Mouse (Mus musculus) heart, postnatal 36 days (tissue): ENCODE results near the gene Lsm12. TPM values are rescaled to one million over a fixed set of nuclear protein-coding genes. Genes with fewer than 3 reads are reported as not detected.

Source experiments
- DNase-seq, 2 experiments: peaks; one replicate each; pipeline ENCODE4 v3.0.0; 2021 to 2022
- intact Hi-C: fragments of 180-260 bp; cut with DNase I; formaldehyde crosslinking; loops from one replicate; pipeline ENCODE4 v1.15.1; 2025
- total RNA-seq, 2 experiments: library from RNA; stranded (reverse); gene quantifications; 2 replicates each; pipeline ENCODE4 v1.2.3; 2021

Gene Lsm12
- 10 to 100 TPM; 44.7 to 52.6 TPM for total RNA-seq

DNA sequence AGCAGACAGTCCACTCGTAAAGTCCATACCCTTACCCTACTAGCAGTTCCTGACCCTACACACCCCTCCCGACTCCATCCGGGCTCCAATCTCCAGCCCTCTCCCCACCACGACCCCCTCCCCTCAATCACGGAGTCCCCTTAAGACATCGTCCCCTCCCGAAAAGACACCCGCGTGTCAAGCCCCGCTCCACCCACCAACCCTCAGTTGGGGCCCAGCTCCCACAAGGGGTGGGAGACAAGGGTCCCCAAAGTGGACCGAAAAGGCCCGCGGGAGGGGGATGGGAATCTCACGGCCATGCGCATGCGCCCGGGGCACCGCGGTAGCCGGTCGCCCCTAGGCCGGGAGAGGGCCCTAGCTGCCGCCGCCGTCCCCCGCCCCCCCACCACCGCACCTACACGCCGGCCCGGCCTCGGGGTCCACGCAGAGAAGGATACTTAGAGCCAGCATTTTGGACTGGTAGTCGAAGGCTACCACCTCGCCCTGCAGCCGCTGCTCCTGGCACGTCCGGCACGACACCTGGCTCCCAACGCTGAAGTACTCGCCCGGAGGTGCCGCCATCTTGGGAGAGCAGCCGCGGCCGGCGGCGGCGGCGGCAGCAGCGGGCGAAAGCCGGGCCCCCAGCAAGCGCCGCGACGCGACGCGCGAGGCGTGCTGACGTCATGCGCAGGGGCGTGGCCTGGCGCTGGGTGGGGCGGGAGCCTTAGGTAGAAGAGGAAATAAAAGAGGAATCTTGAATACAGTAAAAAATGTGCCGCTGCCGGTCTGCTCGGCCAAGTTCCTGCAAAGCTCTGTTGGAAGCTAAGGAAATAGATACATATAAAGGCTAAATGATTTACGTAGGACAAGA is at the start of gene Lsm12:
TSS of gene Lsm12 (minus strand) at position 651 of the 850 bp plus-strand sequence.
- intact Hi-C loops, result loop anchor here (2.0 kb wide), 1 partner anchor 28 kb away; the partner anchor contains the start of gene Tmem101
- peak; percentile 98 to 99 for DNase-seq

DNA sequence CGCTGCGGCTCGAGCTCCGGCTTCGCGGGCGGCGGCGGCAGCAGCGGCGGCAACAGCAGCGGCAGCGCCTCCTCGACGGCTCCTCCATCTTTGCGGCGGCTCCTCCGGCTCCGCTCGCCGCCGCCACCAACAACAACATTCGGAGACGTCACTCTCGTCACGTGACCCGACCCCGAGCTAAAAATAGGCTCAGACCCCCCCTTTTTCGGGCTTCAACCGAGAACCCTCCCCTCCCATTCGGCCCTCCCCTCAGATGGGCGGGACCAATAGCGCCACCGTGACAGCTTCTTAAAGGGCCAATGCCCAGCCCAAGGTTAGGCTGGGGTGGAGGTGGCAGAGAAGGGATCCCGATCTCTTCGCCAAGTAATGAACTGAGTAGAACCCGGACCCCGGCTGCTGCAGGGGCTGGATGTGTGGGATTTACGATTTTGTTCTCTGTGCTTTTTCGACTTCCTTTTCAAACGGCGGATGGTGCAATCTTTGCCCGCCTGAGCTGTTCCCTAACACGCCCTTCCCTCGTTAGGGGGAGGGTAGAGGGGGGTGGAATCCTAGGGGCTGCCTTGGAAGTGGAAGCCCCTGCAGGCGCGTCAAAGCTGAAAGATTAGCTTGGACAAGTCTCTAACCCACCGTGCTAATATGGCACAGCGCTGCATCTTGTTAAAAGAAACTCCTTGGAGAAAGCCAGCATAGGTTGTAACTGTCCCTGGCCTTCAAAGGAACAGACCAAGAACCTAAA is 45.1 kb upstream of the Lsm12 start, which contains the start of gene Hdac5:
TSS of gene Hdac5 (minus strand) at position 161 of the 736 bp plus-strand sequence.
- DNase-seq, result peak; percentile 96 to 97
- intact Hi-C loops, result loop anchor here (2.0 kb wide), 2 partner anchors 19 to 41 kb away; partner anchors contain the start of genes BC030867 and G6pc3

DNA sequence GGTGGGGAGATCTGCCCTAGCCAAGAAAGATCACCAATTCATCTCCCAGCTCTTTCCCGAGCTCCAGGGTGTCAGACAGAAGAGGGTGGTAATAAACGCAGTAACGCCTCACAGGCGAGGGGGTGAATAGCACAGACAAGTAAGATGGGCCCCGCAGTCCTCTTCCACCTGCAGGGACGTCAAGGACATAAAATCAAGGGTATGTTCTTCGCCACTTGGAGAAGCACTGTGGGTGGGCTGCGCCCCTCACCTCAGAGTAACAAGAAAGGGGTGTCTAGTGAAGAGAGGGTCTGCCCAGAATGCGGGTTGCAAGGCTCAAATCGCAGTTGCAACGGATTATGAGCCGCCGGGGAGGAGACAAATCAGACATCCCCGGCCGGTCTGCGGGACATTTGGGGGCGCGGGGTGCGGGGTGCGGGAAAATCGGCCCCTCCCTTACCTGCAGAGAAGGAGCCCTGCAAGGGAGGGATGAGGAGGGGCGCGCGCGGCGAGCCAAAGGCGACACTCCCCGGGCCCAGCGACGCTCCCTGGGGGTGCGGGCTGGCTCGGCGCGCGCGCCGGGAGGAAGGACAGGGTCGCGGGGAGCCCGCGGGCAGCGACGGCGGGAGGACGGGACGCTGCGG is 44.3 kb upstream of the Lsm12 start:
- intact Hi-C loops, result no loop called here
- DNase-seq, result no peak

DNA sequence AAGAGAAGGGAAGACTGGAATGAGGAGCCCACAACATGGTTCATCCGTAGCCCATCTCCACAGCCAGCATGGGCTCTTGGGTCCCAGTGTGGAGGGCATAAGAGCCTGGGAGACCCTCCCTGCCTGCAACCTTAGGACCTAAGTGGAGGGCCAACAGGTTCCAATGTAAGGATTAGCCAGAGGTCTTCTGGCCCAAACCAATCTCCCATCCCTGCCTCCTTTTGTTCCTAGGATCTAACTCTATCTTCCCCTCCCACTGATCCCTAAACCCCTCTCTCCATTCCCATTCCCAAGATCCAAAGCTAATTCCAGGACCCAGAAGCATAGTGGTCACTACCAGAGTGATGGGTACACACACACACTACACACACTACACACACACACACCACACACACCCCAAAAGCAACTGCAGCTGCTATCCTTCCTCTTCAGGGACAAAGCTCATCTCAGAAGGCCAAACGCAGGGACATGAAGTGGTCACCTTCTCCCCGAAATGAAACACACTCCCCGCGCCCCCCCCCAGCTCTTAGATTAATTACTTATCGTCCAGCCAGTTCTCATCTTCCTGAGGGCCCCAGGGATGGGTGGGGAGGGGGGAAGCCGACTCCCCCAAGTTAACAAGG is 43.7 kb upstream of the Lsm12 start:
- intact Hi-C loops, result no loop called here

DNA sequence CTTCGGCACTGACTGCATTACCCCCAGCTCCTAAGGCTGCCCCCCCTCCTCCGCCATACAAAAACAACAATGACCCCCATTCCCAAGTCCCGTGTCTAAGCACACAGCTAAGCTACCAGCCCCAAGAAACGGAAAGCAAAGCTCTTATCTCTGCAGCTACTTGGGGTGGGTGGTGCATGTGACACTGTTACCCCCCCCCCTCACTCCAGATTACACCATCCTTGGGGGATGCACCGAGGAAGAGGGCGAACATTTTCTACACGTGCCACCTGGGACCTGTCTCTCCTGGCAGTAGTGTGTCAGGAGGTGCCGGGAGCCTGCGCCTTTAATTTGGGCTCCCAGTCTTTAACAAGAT is 43.1 kb upstream of the Lsm12 start:
- intact Hi-C loops, result no loop called here
- no peak for DNase-seq

More for the DNA sequence above, 43.7 kb upstream of the Lsm12 start:
- no peak for DNase-seq

DNA sequence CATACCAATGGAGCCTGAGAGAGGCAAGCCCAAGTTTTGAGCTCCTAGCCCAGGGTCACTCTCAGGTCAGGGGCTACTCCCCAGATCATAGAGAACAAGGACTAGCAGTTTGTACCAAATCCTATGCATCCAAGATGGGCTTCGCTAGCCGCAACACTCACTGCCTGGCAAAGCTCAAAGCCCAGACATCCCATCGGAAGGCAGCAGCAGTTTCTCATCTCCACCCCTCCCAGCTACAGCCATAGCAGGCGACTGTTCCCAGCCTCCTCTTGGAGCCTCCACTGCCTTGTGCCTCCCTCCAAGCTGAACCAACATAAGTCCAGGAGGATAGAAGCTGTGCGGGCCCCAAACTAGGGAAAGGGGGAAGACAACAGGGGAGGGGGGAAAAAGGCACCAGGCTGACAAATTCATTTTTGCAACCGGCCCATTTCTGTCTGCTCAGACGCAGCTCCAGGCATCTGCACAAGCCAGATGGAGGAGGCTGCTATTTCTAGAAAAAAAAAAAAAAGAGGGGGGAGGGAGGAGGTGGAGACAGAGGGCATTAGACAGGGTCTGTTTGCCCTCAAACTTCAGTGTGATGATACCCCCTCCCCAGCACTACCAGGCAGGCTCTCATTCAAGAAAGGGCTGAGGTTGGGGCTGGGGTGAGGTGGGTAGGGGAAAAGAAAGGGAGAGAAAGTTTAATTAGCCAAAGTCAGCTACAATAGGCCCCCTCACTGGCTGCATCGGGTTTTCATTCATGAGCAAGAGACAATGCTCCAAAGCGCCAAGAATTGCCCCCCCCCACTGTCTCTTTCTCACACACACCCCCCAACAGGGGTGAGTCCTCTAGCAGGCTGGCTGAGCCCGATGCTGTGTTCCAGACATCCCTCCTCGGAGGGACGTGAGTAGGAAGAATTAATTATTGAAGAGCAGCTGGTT is 42.4 kb upstream of the Lsm12 start:
- intact Hi-C loops, result no loop called here
- DNase-seq, result no peak

DNA sequence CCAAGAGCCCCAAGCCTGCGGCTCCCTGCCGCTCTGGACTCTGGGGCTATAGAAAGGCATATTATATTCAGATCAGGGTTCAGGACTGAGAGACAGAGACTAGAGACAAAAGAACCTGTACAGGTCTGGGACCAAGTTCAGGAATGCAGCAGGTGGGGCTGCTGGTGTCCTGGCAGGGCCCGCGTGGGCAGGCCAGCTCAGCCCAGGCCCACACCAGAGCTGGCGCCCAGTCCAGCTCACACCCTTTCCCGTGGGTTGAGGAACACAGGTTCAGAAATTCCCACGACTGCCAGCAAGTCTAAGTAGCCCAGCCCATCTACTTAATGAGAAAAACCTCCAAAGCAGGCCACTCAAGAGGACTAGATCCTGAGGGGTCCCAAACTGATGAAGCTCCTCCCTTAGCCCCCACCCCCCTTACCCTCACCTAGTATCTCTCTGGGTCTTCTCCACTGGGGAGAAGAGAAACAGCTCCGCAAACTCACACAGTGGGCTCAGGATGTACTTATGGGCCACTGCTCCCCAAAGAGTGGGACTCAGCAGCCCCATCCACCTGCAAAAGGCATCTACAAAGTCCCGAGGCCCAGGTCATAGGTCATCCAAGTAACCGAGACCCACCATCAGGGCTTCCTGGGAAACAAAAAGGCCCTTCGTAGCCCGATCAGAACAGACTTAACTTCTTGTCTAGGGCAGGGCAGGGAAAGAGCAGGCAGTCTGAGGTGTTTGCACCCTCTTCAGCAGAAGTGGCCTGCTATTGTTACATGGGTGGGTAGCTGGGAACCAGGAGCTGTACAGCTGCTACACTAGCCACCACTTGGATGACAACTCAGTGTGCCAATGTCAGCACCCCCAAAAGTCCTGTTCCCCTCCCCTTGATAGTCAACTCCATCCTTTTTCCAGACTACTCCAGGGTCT is 41.2 kb upstream of the Lsm12 start:
- intact Hi-C loops, result no loop called here
- no peak for DNase-seq

DNA sequence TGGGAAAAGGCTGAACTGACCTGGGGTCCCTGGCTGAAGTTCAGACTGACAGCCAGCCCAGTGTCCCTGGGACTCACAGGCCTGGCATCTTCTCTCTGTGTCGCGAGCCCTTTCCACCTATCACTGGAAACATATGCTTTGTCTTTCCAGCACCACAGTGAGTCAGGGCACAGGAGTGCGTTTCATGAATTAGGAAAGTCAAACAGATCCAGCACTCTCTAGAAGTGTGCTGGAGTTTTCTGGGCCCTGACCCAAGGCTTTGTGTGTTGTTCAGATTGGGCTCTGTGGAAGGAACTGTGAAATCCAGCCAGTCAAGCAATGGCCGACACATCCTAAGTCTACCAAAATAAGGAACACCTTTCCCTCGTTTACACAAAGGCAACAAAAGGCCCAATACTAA is 40.1 kb upstream of the Lsm12 start:
- intact Hi-C loops, result loop anchor here (2.0 kb wide), 1 partner anchor 34 kb away; no protein-coding TSS in a partner anchor
- DNase-seq, result no peak

DNA sequence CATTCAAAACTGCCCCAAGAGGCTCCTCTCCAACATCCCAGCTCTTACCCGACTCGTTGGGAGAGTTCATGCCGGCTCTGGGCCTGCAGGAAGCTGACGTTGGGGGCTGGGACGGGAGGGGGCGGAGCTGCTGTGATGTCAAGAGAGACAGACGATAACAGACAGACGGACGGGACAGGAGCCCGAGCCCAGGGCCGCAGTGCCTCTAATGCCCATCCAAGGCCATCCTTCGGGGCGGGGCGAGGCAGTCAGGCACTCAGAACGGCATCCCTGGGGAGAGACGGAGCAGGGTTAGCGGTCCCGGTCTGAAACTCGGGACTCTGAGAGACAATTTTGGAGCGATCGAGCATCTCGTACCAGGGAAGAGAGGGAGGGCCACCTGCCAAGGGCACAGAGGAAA is 39.6 kb upstream of the Lsm12 start:
- intact Hi-C loops, result loop anchor here (2.0 kb wide), 1 partner anchor 34 kb away; no protein-coding TSS in a partner anchor
- no peak for DNase-seq

DNA sequence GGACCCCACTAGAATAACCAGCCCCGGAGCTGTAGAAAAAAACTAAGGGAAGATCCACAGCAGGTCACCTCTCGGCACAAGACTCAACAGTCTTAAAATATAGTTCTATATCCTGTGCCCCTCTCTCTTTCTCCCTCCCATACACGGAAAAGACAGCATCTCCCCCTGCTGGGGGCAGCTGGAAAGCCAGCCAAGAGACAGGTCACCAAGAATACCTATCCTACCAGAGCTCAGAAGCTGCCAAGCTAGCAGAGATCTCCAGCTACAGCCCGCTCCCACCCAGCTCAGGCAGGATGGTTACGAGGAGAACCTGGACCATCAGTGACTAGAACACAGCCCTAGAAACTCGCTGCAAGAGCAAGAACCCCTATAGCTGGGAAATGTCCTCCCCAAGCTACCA is 38.1 kb upstream of the Lsm12 start:
- intact Hi-C loops, result no loop called here
- no peak for DNase-seq

DNA sequence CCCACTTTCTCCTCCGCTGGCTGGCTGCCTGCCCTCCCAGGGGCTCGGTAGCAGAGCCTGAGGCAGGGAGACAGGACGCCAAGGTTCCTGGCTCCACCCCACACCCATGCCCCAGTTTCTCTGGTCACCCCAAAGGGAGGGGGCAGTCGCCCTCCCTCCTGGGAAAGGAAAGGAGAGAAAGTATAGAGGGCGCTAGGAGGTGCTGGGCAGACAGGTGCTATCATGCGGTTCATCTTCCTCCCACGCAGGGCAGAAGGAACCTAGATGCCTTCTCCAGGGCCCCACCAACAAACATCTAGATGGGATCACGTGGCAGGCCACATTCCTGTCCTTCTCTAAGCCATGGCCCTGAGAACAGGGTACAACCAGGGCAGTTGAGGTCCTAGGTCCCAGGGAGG is 36.9 kb upstream of the Lsm12 start:
- intact Hi-C loops, result no loop called here
- DNase-seq, result no peak

DNA sequence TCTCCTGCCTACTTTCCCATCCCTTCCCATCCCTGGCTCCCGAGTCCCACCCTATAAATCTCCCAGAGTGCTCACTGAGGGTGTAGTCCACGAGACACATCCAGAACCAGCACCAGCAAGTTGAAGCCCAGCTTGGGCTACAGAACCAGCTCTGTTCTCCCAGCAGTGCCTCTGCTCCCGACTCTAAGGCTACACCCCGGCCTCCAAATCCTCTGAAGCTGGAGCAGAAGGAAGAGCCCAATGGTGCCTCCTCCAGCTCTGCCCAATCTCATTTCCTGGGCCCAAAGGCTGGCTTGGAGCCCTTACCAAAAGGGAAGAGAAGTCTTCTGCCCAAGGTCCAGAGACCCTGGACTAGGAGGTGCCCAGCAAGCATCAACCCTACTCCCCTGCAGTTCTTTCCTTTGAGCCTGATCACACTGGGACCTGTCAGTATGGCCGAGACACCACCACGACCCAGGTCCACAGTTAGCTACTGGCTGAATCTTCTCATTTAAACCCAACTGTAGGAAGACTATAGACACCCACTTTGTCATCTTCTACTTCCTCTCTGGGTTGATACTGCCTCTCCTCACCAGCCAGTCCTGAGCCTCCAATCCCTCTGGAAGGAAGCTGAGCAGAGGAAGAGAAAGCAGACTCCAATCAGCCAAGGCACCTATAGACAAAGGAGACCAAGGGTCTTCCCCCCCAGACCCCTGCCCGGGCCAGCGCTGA is 36.3 kb upstream of the Lsm12 start:
- DNase-seq, result no peak
- intact Hi-C loops, result no loop called here

DNA sequence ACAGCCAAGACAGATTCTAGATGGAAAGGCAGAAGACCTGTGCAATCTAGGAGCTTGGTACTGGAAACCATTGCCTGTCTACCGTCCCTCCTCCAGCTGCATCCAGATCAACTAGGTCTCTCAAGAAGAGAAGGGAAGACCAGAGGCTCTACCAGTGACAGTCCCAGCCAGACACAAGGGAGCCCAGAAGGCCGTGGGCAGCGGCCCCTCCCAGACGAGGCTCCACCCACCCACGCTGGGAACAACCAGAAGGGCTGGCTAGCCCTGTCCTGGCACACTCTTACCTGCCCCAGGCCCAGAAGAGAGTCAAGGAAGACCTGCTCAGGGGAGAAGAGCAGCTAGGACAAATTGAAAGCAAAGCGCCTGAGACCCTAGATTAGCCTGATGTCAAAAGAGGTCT is 35.4 kb upstream of the Lsm12 start:
- DNase-seq, result no peak
- intact Hi-C loops, result no loop called here

DNA sequence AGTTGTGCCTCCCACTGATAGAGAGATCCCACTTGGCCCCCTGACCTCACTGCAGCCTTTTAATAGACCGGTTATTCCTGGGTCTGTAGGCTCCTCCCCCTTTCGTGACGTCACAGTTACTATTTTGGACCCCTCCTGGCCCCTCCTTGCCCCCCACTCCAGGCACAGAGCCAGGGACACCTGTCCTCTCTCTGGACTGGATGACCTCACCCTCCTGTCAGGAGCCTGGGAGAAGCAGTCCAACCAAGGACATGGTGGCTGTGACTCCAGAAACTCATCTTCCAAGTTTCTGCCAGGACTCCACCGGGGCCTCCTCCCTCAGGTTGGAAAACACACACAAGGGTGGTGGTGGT is 34.9 kb upstream of the Lsm12 start:
- intact Hi-C loops, result loop anchor here (5.0 kb wide), 2 partner anchors 212 to 238 kb away; partner anchors contain the start of genes Cfap97d1 and Grn
- DNase-seq, result peak; percentile 76 to 83

DNA sequence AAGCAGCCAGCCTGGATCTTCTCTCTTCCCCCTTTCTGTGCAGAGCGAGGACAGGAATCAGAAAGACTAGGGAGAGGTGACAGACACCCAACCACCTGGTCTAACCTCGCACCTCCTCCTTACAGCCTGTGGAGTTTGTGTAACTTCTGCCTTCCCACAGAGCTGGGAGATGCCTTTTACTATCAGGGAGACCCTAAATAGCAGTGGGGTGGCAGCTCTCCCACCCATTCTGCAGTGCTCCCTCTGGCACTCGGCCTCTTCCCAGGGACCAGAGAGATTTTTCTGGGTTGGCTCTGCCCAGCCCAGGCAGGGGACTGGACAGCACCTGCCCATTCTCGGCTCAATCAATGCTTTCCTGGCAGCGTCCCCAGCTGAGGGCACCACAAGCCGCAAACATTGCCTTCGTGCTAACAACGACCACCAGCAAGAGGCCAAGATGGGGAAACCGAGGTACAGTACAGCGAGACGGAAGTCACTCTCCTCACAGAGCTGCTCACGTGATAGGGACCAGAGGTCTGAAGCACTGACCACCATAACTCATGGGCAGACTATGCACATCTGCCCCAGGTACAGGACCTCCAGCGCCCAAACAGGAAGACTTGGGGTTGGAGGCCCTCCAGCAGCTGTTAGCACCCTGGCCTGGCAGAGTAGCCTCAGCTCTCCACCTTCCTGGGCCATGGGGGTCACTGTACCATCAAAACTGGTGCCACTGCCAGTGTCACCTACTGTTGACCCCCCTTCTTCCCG is 34.3 kb upstream of the Lsm12 start:
- no peak for DNase-seq
- intact Hi-C loops, result loop anchor here (5.0 kb wide), 2 partner anchors 213 to 237 kb away; partner anchors contain the start of genes Cfap97d1 and Grn

DNA sequence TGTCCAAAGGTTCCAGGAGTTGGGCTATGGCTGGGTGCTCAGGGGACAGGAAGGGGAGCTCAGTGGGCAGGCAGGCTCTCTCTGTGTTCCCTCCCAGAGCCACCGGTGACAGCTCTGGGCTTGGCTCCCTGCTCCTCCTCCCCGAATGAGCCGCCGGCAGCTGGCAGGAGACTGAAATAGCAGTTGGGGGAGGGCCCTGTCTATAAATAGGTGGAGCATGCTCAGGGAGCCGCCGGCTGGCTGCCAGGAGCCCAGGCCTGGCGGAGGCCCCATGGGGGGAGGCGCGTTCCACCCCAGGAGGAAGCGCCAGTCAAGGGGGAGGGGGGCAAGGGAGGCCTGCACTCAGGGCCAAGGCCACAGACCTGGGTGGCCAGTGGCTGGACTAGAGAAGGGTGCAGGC is 33.7 kb upstream of the Lsm12 start:
- peak; percentile 96 to 97 for DNase-seq
- intact Hi-C loops, result loop anchor here (5.0 kb wide), 2 partner anchors 214 to 236 kb away; partner anchors contain the start of genes Cfap97d1 and Grn

DNA sequence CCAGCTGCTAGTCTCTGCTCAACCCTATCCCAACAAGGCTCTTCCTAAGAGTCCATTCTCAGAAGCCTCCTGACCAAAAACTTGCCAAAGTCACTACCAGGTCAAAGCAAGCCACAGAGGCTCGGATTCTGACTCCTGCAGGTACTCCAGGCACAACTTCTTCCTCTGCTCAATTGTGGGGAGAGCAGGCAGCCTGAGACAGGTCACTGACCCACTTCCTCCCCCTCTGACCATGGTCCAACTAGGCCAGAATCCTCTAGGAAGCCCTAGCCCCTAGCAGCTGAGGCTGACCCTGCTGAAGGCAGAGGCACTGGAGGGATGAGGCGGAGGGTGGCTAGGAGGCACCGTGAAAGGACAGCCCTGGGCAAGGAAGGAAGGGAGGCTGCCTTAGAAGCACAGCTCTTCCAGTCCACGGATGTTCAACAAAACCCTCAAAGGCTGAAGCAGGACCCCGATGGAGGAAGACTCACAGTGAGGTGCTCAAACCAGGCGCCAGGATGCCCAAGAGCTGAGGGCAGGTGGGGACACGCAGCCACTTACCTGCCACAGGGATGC is 32.9 kb upstream of the Lsm12 start:
- no peak for DNase-seq
- intact Hi-C loops, result loop anchor here (5.0 kb wide), 2 partner anchors 214 to 236 kb away; partner anchors contain the start of genes Cfap97d1 and Grn
